Mouse (Mus musculus) kidney, adult 2 months (tissue): ENCODE measurements around the gene Dlk1.

Experiments
- CTCF ChIP-seq: fragments of 200-500 bp; conservative IDR thresholded peaks from 2 replicates; pipeline ENCODE4 v1.5.1; 2011; ENCODE audit warnings: low read depth, mild to moderate bottlenecking, control low read depth, low read length, moderate library complexity, mixed read lengths; ENCODE audit not compliant: insufficient read depth, insufficient read length
- POLR2A ChIP-seq: fragments of 200-500 bp; IDR thresholded peaks from one replicate; pipeline ENCODE4 v1.6.1; 2011; ENCODE audit warnings: low read depth, low read length, control low read depth

GRCm38 (mm10) chr12:109442115-109442514, 10.5 kb upstream of the Dlk1 start:
- TF ChIP-seq CTCF (no peak), POLR2A (no peak)
